Mouse (Mus musculus) embryonic facial prominence, embryonic 12.5 days (tissue): ENCODE data around the gene Ccdc63. TPM values are rescaled to one million over a fixed set of nuclear protein-coding genes. Genes with fewer than 3 reads are reported as not detected.
"Not testable (repeated sequence)": the region's sequence is repeated elsewhere in the genome, so short reads cannot be mapped to it uniquely, and the experiment has no call there.

Source experiments
- ATAC-seq: fragments of 200-750 bp; cut with Nextera tagmentation; 2 replicates; pipeline ENCODE4 v1.8.0; 2017; ENCODE audit not compliant: insufficient number of reproducible peaks, insufficient read depth, low FRiP score, low TSS enrichment
- H3K27ac ChIP-seq: fragments of 300-500 bp; sonication (generic); 2 replicates; pipeline ENCODE4 v1.5.1; 2016; ENCODE audit warnings: mild to moderate bottlenecking
- H3K27me3 ChIP-seq: fragments of 300-500 bp; sonication (generic); 2 replicates; pipeline ENCODE4 v1.6.1; 2016; ENCODE audit warnings: mild to moderate bottlenecking, moderate library complexity
- H3K36me3 ChIP-seq: fragments of 300-500 bp; sonication (generic); 2 replicates; pipeline ENCODE4 v1.6.1; 2016; ENCODE audit warnings: mild to moderate bottlenecking
- H3K4me1 ChIP-seq: fragments of 300-500 bp; sonication (generic); 2 replicates; pipeline ENCODE4 v1.6.1; 2016
- H3K4me2 ChIP-seq: fragments of 300-500 bp; sonication (generic); replicated peaks from 2 replicates; pipeline ENCODE4 v1.6.1; 2016; ENCODE audit warnings: mild to moderate bottlenecking, moderate library complexity
- H3K4me3 ChIP-seq: fragments of 300-500 bp; sonication (generic); 2 replicates; pipeline ENCODE4 v1.5.1; 2016; ENCODE audit warnings: mild to moderate bottlenecking
- H3K9ac ChIP-seq: fragments of 300-500 bp; sonication (generic); 2 replicates; pipeline ENCODE4 v1.6.1; 2016; ENCODE audit warnings: mild to moderate bottlenecking, moderate library complexity
- H3K9me3 ChIP-seq: fragments of 300-500 bp; sonication (generic); 2 replicates; pipeline ENCODE4 v1.6.1; 2016; ENCODE audit warnings: mild to moderate bottlenecking, moderate library complexity
- whole genome bisulfite sequencing: fragments of 180-500 bp; shearing (Covaris S2); methylation state at CpG from one replicate; pipeline ENCODE4 v1.1.7; 2016; 5-methylcytosine and 5-hydroxymethylcytosine counted together
- polyA plus RNA-seq: library from polyadenylated mRNA; unstranded; fragments of >200 nt; fragmentation: Nextera tagmentation; extraction: Ambion mirVana; gene quantifications from 2 replicates; pipeline ENCODE4 v1.2.1, GENCODE M21; 2016

Gene Ccdc63
- polyA plus RNA-seq, 1 experiment from 2014 or later, result not detected

DNA sequence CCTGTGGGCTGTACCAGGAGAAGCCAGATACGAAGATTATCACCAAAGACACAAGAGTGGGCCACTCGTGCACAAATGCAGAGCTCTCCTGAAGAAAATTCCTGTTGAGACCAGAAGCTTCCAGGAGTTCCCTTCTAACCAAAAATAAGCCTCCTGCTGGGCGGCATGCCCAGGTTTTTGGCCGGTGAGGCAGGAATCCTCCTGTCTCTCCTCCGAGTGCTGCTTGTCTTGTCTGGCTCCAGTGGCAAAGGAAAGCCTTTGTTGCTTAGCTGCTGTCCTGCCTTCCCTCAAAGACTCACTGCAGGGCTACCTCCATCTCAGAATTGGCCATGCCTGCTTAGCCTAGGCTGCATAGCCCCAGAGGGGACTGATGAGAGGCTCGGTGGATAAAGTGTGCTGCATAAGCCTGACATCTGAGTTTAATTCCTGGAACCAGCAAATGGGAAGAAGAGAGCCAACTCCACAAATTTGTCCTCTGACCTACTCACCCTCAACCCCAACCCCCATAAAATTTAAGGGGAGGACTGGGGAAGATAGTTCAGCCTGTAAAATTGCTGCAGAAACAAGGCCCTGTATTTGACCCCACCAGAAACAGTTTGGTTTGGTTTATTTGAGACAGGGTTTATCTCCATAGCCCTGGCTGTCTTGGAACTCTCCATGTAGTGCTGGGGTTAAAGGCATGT is 24.8 kb upstream of the Ccdc63 start:
- peaks cover 74% of the 10 kb centered on the region for H3K36me3 ChIP-seq
- 0 out of 2 replicates have a peak overlapping the region, but pooled peaks have one; percentile 3 for H3K4me2 ChIP-seq
- WGBS, result 73% methylated on average over 6 of the region's 6 CpGs
- H3K9ac ChIP-seq, result no peak overlapping the region
- H3K4me3 ChIP-seq, result no peak overlapping the region
- peaks cover 54% of the 10 kb centered on the region for H3K4me1 ChIP-seq
- no peak for ATAC-seq
- H3K27me3 ChIP-seq, result no peaks in the 10 kb centered on the region
- no peak overlapping the region for H3K27ac ChIP-seq
- H3K9me3 ChIP-seq, result no peaks in the 10 kb centered on the region

- 73% methylated on average over 3 of the region's 3 CpGs for WGBS
- Histone ChIP-seq H3K36me3 (peaks cover 61% of the 10 kb centered on the region), H3K4me2 (no peak overlapping the region), H3K9ac (no peak overlapping the region), H3K4me3 (no peak overlapping the region), H3K9me3 (no peaks in the 10 kb centered on the region), H3K27ac (no peak overlapping the region), H3K4me1 (peaks cover 65% of the 10 kb centered on the region), H3K27me3 (no peaks in the 10 kb centered on the region)
- no peak for ATAC-seq
Observed at GRCm38 (mm10) chr5:122164011-122164410, 23.4 kb upstream of the Ccdc63 start.

- Histone ChIP-seq H3K36me3 (peaks cover 54% of the 10 kb centered on the region), H3K4me3 (no peak overlapping the region), H3K27me3 (no peaks in the 10 kb centered on the region), H3K9ac (no peak overlapping the region), H3K27ac (no peak overlapping the region), H3K4me1 (peaks cover 65% of the 10 kb centered on the region), H3K4me2 (no peak overlapping the region), H3K9me3 (no peaks in the 10 kb centered on the region)
- no peak for ATAC-seq
- 66% methylated on average over 6 of the region's 6 CpGs for WGBS
Observed at GRCm38 (mm10) chr5:122163194-122163593, 22.6 kb upstream of the Ccdc63 start.

GRCm38 (mm10) chr5:122158557-122159515 is 18.2 kb upstream of the Ccdc63 start:
- 4% methylated on average over 34 of the region's 42 CpGs for WGBS
- Histone ChIP-seq H3K9ac (peak overlapping the region; percentile 91), H3K4me3 (peak overlapping the region; percentile 93), H3K4me1 (peaks cover 49% of the 10 kb centered on the region), H3K27me3 (no peaks in the 10 kb centered on the region; the same call in 1 of the 2 replicates), H3K9me3 (no peaks in the 10 kb centered on the region), H3K36me3 (peaks cover 28% of the 10 kb centered on the region), H3K4me2 (peak overlapping the region; percentile 85), H3K27ac (peak overlapping the region; percentile 76)
- 0 out of 2 replicates have a peak, but pooled peaks have one; percentile 2 for ATAC-seq

DNA sequence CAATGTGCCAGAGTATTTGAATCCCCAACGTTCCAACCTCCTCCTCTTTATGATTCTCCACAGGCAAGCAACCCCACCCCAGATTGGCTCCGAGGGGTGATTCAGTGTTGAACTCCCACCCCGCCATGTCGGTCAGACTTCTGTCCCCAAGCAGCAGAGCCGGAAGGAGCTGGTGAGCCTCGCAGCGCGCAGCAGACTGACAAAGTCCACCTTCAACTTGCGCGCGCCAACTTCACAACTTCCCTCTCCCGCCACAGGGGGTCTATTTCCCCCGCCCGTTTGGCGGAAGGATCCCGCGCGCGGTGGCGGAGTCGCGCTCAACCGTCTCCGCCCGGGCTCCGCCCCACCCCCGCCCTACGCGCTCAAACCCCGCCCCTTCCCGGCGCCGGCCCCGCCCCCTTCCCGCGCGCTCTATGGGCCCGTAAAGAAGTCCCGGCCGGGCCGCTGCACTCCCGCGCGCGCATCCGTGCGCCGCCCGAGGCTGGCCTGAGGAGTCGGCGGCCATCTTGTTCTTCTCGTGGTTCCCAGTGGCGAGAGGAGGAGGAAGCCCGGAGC is 17.3 kb upstream of the Ccdc63 start, which contains the start of gene Ppp1cc:
Gene Ppp1cc, plus strand, starts transcription at position 452 of the 555 bp plus-strand sequence.
- Histone ChIP-seq H3K27me3 (no peaks in the 10 kb centered on the region; the same call in 1 of the 2 replicates), H3K4me1 (peaks cover 43% of the 10 kb centered on the region), H3K4me2 (peak within 1 kb of the TSS; percentile 85), H3K4me3 (peak within 1 kb of the TSS; percentile 93), H3K36me3 (peaks cover 20% of the 10 kb centered on the region), H3K9me3 (no peaks in the 10 kb centered on the region), H3K27ac (peak within 1 kb of the TSS; percentile 88), H3K9ac (peak within 1 kb of the TSS; percentile 91)
- WGBS, result 0% methylated on average over 44 of the region's 54 CpGs
- peak; percentile 77 for ATAC-seq

GRCm38 (mm10) chr5:122156486-122156885 is 15.9 kb upstream of the Ccdc63 start:
- ATAC-seq, result no peak
- Histone ChIP-seq H3K27me3 (no peaks in the 10 kb centered on the region; the same call in 1 of the 2 replicates), H3K4me3 (no peak overlapping the region), H3K9ac (no peak overlapping the region), H3K4me2 (no peak overlapping the region), H3K27ac (no peak overlapping the region), H3K4me1 (peaks cover 30% of the 10 kb centered on the region), H3K36me3 (0 out of 2 replicates have a peak, but pooled peaks cover 8% of the 10 kb centered on the region), H3K9me3 (no peaks in the 10 kb centered on the region)
- WGBS, result 70% methylated on average over 2 of the region's 2 CpGs

DNA sequence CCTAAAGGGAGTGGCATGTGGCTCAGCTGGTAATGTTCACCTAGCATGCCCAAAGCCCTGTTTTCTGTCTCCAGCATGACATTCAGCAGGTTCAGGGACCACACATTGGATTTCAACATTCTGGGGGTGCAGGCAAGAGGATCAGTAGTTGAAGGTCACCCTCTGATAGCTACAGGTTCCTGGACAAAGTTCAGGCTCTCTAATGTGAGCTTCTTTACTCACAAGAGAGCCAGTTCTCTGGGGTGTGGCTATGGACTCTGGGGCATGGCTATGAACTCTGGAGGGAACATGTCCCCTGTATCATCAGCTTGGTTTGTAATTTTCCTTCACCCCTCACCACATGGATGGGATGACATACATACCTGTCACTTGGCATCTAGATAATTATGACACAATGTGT is 15.0 kb upstream of the Ccdc63 start:
- Histone ChIP-seq H3K9me3 (no peaks in the 10 kb centered on the region), H3K27ac (no peak overlapping the region), H3K4me3 (no peak overlapping the region), H3K4me1 (peaks cover 21% of the 10 kb centered on the region), H3K27me3 (no peaks in the 10 kb centered on the region; the same call in 1 of the 2 replicates), H3K4me2 (no peak overlapping the region), H3K9ac (no peak overlapping the region; the same call in 1 of the 2 replicates), H3K36me3 (no peaks in the 10 kb centered on the region)
- ATAC-seq, result no peak

DNA sequence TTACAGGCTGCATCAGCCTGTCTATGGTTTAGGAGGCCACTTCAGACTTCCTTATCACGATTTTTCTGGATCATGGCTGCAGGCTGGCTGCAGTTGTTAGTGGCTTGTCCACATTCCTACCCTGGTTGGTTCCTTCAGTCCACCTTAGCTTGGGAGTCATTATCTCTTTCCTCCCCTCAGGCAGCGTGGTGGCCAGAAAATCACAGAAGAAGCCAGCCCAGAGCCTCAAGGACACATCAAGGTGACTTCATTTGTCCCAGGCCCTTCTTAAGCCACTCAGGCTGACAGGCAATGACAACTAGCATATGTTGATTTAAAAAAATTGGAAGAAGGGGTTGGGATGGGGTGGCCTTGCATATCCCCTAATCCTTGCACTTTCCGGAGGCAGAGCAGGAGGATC is 14.2 kb upstream of the Ccdc63 start:
- H3K27ac ChIP-seq, result no peak overlapping the region
- 60% methylated on average over 3 of the region's 3 CpGs for WGBS
- H3K4me2 ChIP-seq, result no peak overlapping the region
- H3K4me1 ChIP-seq, result peaks cover 13% of the 10 kb centered on the region
- H3K9ac ChIP-seq, result no peak overlapping the region
- no peaks in the 10 kb centered on the region for H3K9me3 ChIP-seq
- H3K36me3 ChIP-seq, result no peaks in the 10 kb centered on the region
- H3K4me3 ChIP-seq, result no peak overlapping the region
- no peaks in the 10 kb centered on the region; the same call in 1 of the 2 replicates for H3K27me3 ChIP-seq
- no peak for ATAC-seq

- H3K4me3 ChIP-seq, result no peak overlapping the region
- H3K27me3 ChIP-seq, result no peaks in the 10 kb centered on the region; the same call in 1 of the 2 replicates
- no peaks in the 10 kb centered on the region for H3K36me3 ChIP-seq
- WGBS, result 19% methylated on average over 9 of the region's 14 CpGs
- no peak overlapping the region for H3K4me2 ChIP-seq
- H3K9me3 ChIP-seq, result no peaks in the 10 kb centered on the region
- H3K9ac ChIP-seq, result no peak overlapping the region
- no peak overlapping the region for H3K27ac ChIP-seq
- H3K4me1 ChIP-seq, result peaks cover 8% of the 10 kb centered on the region; the same call in 1 of the 2 replicates
- no peak for ATAC-seq
Observed at GRCm38 (mm10) chr5:122154006-122154405, 13.4 kb upstream of the Ccdc63 start.

GRCm38 (mm10) chr5:122152508-122152907 is 11.9 kb upstream of the Ccdc63 start:
- not testable (repeated sequence) for H3K9ac ChIP-seq, H3K9me3 ChIP-seq, H3K27me3 ChIP-seq, H3K4me1 ChIP-seq, H3K4me2 ChIP-seq, ATAC-seq, H3K4me3 ChIP-seq, H3K36me3 ChIP-seq, H3K27ac ChIP-seq
- 88% methylated on average over 5 of the region's 5 CpGs for WGBS

DNA sequence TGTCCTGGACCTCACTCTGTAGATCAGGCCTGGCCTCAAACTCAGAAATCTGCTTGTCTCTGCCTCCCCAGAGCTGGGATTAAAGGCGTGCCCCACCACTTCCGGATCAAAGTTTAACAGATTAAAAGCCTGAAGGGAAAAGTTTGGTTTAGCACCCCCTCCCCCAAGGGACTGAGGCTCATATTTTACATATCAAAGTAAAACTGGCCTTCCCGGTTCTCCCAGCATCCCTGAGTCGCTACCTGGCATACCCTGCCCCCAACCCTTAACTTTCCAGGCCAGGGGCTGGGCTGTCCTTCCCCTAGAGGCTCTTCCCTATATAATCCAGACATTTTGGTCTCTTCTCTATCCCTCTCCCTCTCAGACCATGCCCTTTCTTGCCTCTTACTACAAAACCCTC is 8.6 kb upstream of the Ccdc63 start:
- ATAC-seq, result no peak
- no peak overlapping the region for H3K27ac ChIP-seq
- no peak overlapping the region for H3K9ac ChIP-seq
- no peak overlapping the region for H3K4me2 ChIP-seq
- WGBS, result 44% methylated on average over 4 of the region's 4 CpGs
- no peak overlapping the region for H3K4me3 ChIP-seq
- no peaks in the 10 kb centered on the region for H3K36me3 ChIP-seq
- peaks cover 8% of the 10 kb centered on the region for H3K4me1 ChIP-seq
- H3K27me3 ChIP-seq, result no peaks in the 10 kb centered on the region
- H3K9me3 ChIP-seq, result no peaks in the 10 kb centered on the region
